Mouse (Mus musculus): Measurements from ENCODE around the gene Espn. TPM values are rescaled to one million over a fixed set of nuclear protein-coding genes. Genes with fewer than 3 reads are reported as not detected.

The Espn gene
- total and polyA plus RNA-seq, 3 experiments = 5.0 to 19.6 TPM; not detected in 1

- Histone ChIP-seq H3K9ac (ENCODE audit: control insufficient read depth, low read depth, low read length, poor library complexity, severe bottlenecking) (no peak overlapping the region), H3K27ac (ENCODE audit: control insufficient read depth, low read depth, low read length) (no peak overlapping the region), H3K27me3 (ENCODE audit: control insufficient read depth in 1 of 2, insufficient read depth in 2 of 2, low read length in 2 of 2) (no peaks in the 10 kb centered on the region), H3K9me3 (replicated peaks; ENCODE audit: insufficient read depth, low read length) (no peaks in the 10 kb centered on the region), H3K79me2 (ENCODE audit: control insufficient read depth, insufficient read depth, low read length, poor library complexity) (peaks cover 48% of the 10 kb centered on the region), H3K4me1 (ENCODE audit: control insufficient read depth in 1 of 2, insufficient read depth in 2 of 2, low read length in 2 of 2) (peaks cover 32 to 68% of the 10 kb centered on the region in 2 experiments), H3K4me3 (ENCODE audit: control insufficient read depth in 1 of 2, insufficient read depth in 1 of 2, low read depth in 2 of 2, low read length in 2 of 2) (no peak overlapping the region), H3K36me3 (ENCODE audit: control insufficient read depth in 1 of 2, insufficient read depth in 2 of 2, low read length in 2 of 2) (peaks cover 0 to 58% of the 10 kb centered on the region in 2 experiments; a peak in 2 of 4 replicates)
- DNase-seq (ENCODE audit: low read depth, low spot score) = no peak
- no peak for TF ChIP-seq TBP (IDR thresholded peaks at IDR 0.05; ENCODE audit: low read depth, low read length)
- no peak for TF ChIP-seq MAZ (IDR thresholded peaks at IDR 0.05; ENCODE audit: low read depth, low read length)
- TF ChIP-seq SIN3A (IDR thresholded peaks at IDR 0.05; ENCODE audit: low read length) = no peak
- no peak for TF ChIP-seq TAL1 (IDR thresholded peaks at IDR 0.05; ENCODE audit: low read length)
- no peak for TF ChIP-seq MYB (IDR thresholded peaks at IDR 0.05; ENCODE audit: low read depth, low read length)
- TF ChIP-seq POLR2AphosphoS2 (IDR thresholded peaks at IDR 0.05; ENCODE audit: low read length) = no peak
- TF ChIP-seq BHLHE40 (IDR thresholded peaks at IDR 0.05; ENCODE audit: borderline replicate concordance, low read depth, low read length) = no peak
- TF ChIP-seq ZC3H11A (IDR thresholded peaks at IDR 0.05; ENCODE audit: low read depth, low read length) = no peak
- TF ChIP-seq MAX (IDR thresholded peaks at IDR 0.05; ENCODE audit: low read length) = no peak
- no peak for TF ChIP-seq POLR2A (IDR thresholded peaks at IDR 0.05; ENCODE audit: control insufficient read depth in 1 of 2, insufficient read depth in 1 of 2, low read depth in 1 of 2, low read length in 2 of 2, poor library complexity in 1 of 2)
- no peak for TF ChIP-seq CHD2 (IDR thresholded peaks at IDR 0.05; ENCODE audit: low read length)
- TF ChIP-seq SMC3 (IDR thresholded peaks at IDR 0.05; ENCODE audit: low read depth, low read length) = no peak
- no peak for TF ChIP-seq NRF1 (IDR thresholded peaks at IDR 0.05; ENCODE audit: insufficient read depth, low read depth, low read length, poor library complexity, severe bottlenecking)
- no peak for TF ChIP-seq NELFE (IDR thresholded peaks at IDR 0.05; ENCODE audit: low read depth, low read length)
- TF ChIP-seq KAT2A (conservative IDR thresholded peaks at IDR 0.05; ENCODE audit: low read depth, low read length) = no peak
- no peak for TF ChIP-seq ZMIZ1 (IDR thresholded peaks at IDR 0.05; ENCODE audit: low read depth, low read length)
- no peak for TF ChIP-seq JUND (IDR thresholded peaks at IDR 0.05; ENCODE audit: low read depth, low read length)
- no peak for TF ChIP-seq TCF12 (IDR thresholded peaks at IDR 0.05; ENCODE audit: low read depth, low read length)
- no peak for TF ChIP-seq CTCF (IDR thresholded peaks at IDR 0.05 in 2 of 3, conservative IDR thresholded peaks at IDR 0.05 in 1 of 3; ENCODE audit: control insufficient read depth in 1 of 3, insufficient read depth in 1 of 3, low read depth in 2 of 3, low read length in 3 of 3, poor library complexity in 1 of 3, severe bottlenecking in 1 of 3)
- TF ChIP-seq CHD1 (IDR thresholded peaks at IDR 0.05; ENCODE audit: low read depth, low read length) = no peak
Observed at GRCm38 (mm10) chr4:152192569-152192968, 40.4 kb upstream of the Espn start.

GRCm38 (mm10) chr4:152190701-152191100 lies 38.5 kb upstream of the Espn start:
- Histone ChIP-seq H3K36me3 (ENCODE audit: control insufficient read depth in 1 of 2, insufficient read depth in 2 of 2, low read length in 2 of 2) (peaks cover 0 to 59% of the 10 kb centered on the region in 2 experiments; a peak in 2 of 4 replicates), H3K4me1 (ENCODE audit: control insufficient read depth in 1 of 2, insufficient read depth in 2 of 2, low read length in 2 of 2) (peaks cover 38 to 70% of the 10 kb centered on the region in 2 experiments), H3K27me3 (ENCODE audit: control insufficient read depth in 1 of 2, insufficient read depth in 2 of 2, low read length in 2 of 2) (no peaks in the 10 kb centered on the region), H3K9me3 (replicated peaks; ENCODE audit: insufficient read depth, low read length) (no peaks in the 10 kb centered on the region), H3K27ac (ENCODE audit: control insufficient read depth, low read depth, low read length) (peak overlapping the region; percentile 76), H3K9ac (ENCODE audit: control insufficient read depth, low read depth, low read length, poor library complexity, severe bottlenecking) (peak overlapping the region; percentile 30), H3K79me2 (ENCODE audit: control insufficient read depth, insufficient read depth, low read length, poor library complexity) (peaks cover 50% of the 10 kb centered on the region), H3K4me3 (ENCODE audit: control insufficient read depth in 1 of 2, insufficient read depth in 1 of 2, low read depth in 2 of 2, low read length in 2 of 2) (no peak overlapping the region)
- DNase-seq (ENCODE audit: low read depth, low spot score) = no peak
- no peak for TF ChIP-seq JUND (IDR thresholded peaks at IDR 0.05; ENCODE audit: low read depth, low read length)
- TF ChIP-seq BHLHE40 (IDR thresholded peaks at IDR 0.05; ENCODE audit: borderline replicate concordance, low read depth, low read length) = no peak
- no peak for TF ChIP-seq ZMIZ1 (IDR thresholded peaks at IDR 0.05; ENCODE audit: low read depth, low read length)
- no peak for TF ChIP-seq POLR2AphosphoS5 (IDR thresholded peaks at IDR 0.05; ENCODE audit: borderline replicate concordance, low read depth, low read length)

All from MEL (cell line).